Mouse (Mus musculus) adrenal gland, adult 10 weeks (tissue): ENCODE data around the gene Pdzk1. TPM values are rescaled to one million over a fixed set of nuclear protein-coding genes. Genes with fewer than 3 reads are reported as not detected.

ENCODE experiments used
- polyA plus RNA-seq: library from polyadenylated mRNA; stranded (reverse); fragments of 350-450 nt; fragmentation: Illumina TruSeq; extraction: RNeasy Lipid Tissue Mini Kit (QIAGEN cat#74804); gene quantifications from one replicate; pipeline ENCODE4 v1.2.3, GENCODE M21; 2014; ENCODE audit warnings: low read depth, low replicate concordance

The Pdzk1 gene
- polyA plus RNA-seq = not detected

DNA sequence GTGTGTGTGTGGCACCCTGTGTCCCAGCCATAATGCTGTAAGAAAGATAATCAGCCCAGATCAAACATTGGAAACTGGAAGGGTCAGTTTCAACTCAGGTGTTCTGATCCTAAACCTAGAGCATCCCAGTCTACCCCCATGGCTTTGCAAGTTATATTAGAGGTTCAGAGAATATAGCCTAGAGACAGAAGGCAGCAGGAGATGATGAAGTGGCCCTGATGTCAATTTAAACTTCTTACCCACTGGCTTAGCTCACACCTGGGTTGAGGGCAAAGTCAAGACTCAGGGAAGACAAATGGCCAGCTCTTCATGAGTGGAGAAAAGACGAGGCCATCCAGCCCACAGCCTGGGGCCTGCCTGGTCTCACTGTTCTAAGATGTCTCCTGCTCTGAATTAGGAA lies at the start of gene Pdzk1, which contains the start of gene Cd160:
Pdzk1 (plus strand) TSS at position 301 of the 400 bp plus-strand sequence.
Cd160 (minus strand) TSS at position 368 of the 400 bp plus-strand sequence.

DNA sequence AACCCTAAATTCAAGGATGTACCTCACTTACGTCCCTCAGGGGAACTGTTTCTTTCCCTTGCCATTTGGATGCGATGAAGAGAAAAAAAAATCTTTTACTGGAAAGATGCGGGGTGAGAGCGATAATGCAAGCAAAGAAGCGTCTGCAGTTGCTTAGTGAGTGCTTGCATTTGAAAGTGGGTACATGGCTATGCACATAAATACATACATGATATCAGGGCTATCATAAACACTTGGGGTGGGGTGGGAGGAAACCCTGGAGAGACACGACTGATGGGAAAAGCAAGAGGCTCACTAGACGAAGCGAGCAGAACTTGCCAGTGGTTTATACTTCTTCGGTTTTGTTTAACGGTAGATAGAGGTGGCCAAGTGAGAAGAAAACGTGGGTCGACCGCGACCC lies 75.3 kb downstream of the Pdzk1 start, which contains the start of gene Gja5:
Gja5 (plus strand) TSS at position 301 of the 400 bp plus-strand sequence.

DNA sequence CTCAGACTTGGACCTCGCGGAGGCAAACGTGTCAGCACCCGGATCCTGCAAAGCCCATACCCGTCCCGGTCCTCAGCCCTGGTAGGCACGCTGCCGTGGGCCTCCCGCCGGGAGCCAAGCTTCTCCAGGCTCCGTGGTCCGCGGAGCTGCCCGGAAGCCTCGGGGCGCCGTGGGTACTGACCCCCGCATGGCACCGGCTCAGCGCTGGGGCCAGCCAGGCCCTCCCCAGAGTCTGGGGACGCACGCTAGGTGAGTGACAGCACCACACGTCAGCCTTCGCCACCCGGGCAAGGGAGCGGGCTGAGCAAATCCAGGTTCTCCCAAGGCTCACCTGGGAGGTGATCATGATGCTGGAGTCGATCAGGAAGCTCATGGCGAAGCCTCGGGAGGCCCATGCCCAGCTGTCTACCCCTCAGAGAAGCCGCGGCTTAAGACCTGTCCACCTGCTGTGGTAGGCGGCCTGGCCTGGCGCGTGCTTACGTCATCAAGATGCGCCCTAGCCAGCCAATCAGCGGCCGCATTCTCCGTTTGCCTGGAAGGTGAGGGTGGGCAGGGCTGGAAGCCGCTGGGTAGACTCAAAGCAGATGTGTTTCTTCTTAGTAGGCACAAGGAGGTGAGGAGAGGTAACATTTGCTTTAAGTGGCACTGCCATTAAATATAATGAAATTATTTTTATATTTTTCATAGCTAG lies 75.9 kb downstream of the Pdzk1 start, which contains the start of gene Gpr89:
Gpr89 (minus strand) TSS at position 496 of the 691 bp plus-strand sequence.

Other genes with a start within 250 kb of the Pdzk1 start
- gene Polr3gl, start 235.1 kb upstream of the Pdzk1 start, polyA plus RNA-seq = 97.9 TPM
- 0.23 TPM for gene Ankrd34a, start 232.6 kb upstream of the Pdzk1 start, polyA plus RNA-seq
- 51.3 TPM for gene Lix1l, start 228.1 kb upstream of the Pdzk1 start, polyA plus RNA-seq
- 46.8 TPM for gene Rbm8a, start 199.4 kb upstream of the Pdzk1 start, polyA plus RNA-seq
- 22.2 TPM for gene Pex11b, start 193.9 kb upstream of the Pdzk1 start, polyA plus RNA-seq
- gene Gm42957, start 193.8 kb upstream of the Pdzk1 start, polyA plus RNA-seq = 0.17 TPM
- 0.23 TPM for gene Itga10, start 183.7 kb upstream of the Pdzk1 start, polyA plus RNA-seq
- gene Ankrd35, start 159.2 kb upstream of the Pdzk1 start, polyA plus RNA-seq = 0.52 TPM
- 3.3 TPM for gene Pias3, start 132.9 kb upstream of the Pdzk1 start, polyA plus RNA-seq
- not detected for gene Nudt17, start 120.7 kb upstream of the Pdzk1 start, polyA plus RNA-seq
- gene Polr3c, start 101.7 kb upstream of the Pdzk1 start, polyA plus RNA-seq = 22.0 TPM
- gene Rnf115, start 101.6 kb upstream of the Pdzk1 start, polyA plus RNA-seq = 117 TPM
- gene Cd160, start 67 bp downstream of the Pdzk1 start, polyA plus RNA-seq = 0.58 TPM
- gene Gja5, start 75.4 kb downstream of the Pdzk1 start, polyA plus RNA-seq = 0.82 TPM
- 19.5 TPM for gene Gpr89, start 76.1 kb downstream of the Pdzk1 start, polyA plus RNA-seq
- gene Gja8, start 96.7 kb downstream of the Pdzk1 start, polyA plus RNA-seq = not detected